Mouse (Mus musculus): ENCODE data around the gene Scrn2. TPM values are rescaled to one million over a fixed set of nuclear protein-coding genes. Genes with fewer than 3 reads are reported as not detected.
A peak's percentile ranks its signal among the peaks of the same experiment; 100 is the strongest.

Scrn2 gene
- 10 to 100 TPM; 15.4 TPM for total RNA-seq (2021)
- long read RNA-seq, experiment 1, transcript Scrn2-201 (8 exons, 1,530 nt) = major isoform, 16 of 22 reads
- long read RNA-seq, experiment 1, partial matches to known transcripts = 6 of 22 reads
- long read RNA-seq, experiment 1, other reads (novel, unspliced or antisense) = 0 of 22 reads
- long read RNA-seq, experiment 2, transcript Scrn2-201 (8 exons, 1,530 nt) = major isoform, 10 of 11 reads
- long read RNA-seq, experiment 2, partial matches to known transcripts = 0 of 11 reads
- long read RNA-seq, experiment 2, other reads (novel, unspliced or antisense) = 1 of 11 reads

GRCm38 (mm10) chr11:97029686-97030417, at the start of gene Scrn2:
Gene Scrn2 (plus strand): TSS chr11:97029938.
- peak; percentile 83 to 93 for DNase-seq

- no peak for DNase-seq
Measured at GRCm38 (mm10) chr11:96980021-96980420, 49.7 kb upstream of the Scrn2 start.

- no peak for DNase-seq
Measured at GRCm38 (mm10) chr11:96981461-96981860, 48.3 kb upstream of the Scrn2 start.

GRCm38 (mm10) chr11:96982355-96982754, 47.4 kb upstream of the Scrn2 start:
- DNase-seq = peak; percentile 81 to 84

- DNase-seq = no peak
Measured at GRCm38 (mm10) chr11:96982859-96983258, 46.9 kb upstream of the Scrn2 start, which contains the start of gene Sp2. Gene Sp2 (minus strand): TSS chr11:96982959.

GRCm38 (mm10) chr11:96984903-96985302, 44.8 kb upstream of the Scrn2 start:
- DNase-seq = no peak

- DNase-seq = no peak
Measured at GRCm38 (mm10) chr11:96986463-96986862, 43.3 kb upstream of the Scrn2 start.

- no peak for DNase-seq
Measured at GRCm38 (mm10) chr11:96987873-96988655, 41.7 kb upstream of the Scrn2 start.

GRCm38 (mm10) chr11:96991501-96991900, 38.2 kb upstream of the Scrn2 start:
- no peak for DNase-seq

GRCm38 (mm10) chr11:96992722-96993311, 36.9 kb upstream of the Scrn2 start:
- DNase-seq = no peak

GRCm38 (mm10) chr11:96995031-96995430, 34.7 kb upstream of the Scrn2 start:
- no peak for DNase-seq

- no peak for DNase-seq
Measured at GRCm38 (mm10) chr11:96995836-96996772, 33.6 kb upstream of the Scrn2 start.

GRCm38 (mm10) chr11:96996773-96997379, 32.9 kb upstream of the Scrn2 start:
- no peak for DNase-seq

GRCm38 (mm10) chr11:96997380-96997956, 32.3 kb upstream of the Scrn2 start:
- peak; percentile 50 to 57 for DNase-seq

- no peak for DNase-seq
Measured at GRCm38 (mm10) chr11:97003170-97003569, 26.6 kb upstream of the Scrn2 start.

GRCm38 (mm10) chr11:97007093-97007794, 22.5 kb upstream of the Scrn2 start:
- DNase-seq = no peak

- DNase-seq = no peak
Measured at GRCm38 (mm10) chr11:97009198-97009790, 20.4 kb upstream of the Scrn2 start.

GRCm38 (mm10) chr11:97013121-97013670, 16.5 kb upstream of the Scrn2 start, which contains the start of gene Sp6:
Gene Sp6 (plus strand): TSS chr11:97013394.
- DNase-seq = no peak
